Mouse (Mus musculus) hindbrain, postnatal 0 days (tissue): Measurements from ENCODE around the gene Ttc14. TPM values are rescaled to one million over a fixed set of nuclear protein-coding genes. Genes with fewer than 3 reads are reported as not detected.

Experiments used
- ATAC-seq: fragments of 200-750 bp; cut with Nextera tagmentation; 2 replicates; pipeline ENCODE4 v1.8.0; 2017; ENCODE audit warnings: mild to moderate bottlenecking, moderate TSS enrichment, moderate library complexity
- DNase-seq: peaks from one replicate; pipeline ENCODE4 v3.0.0-alpha.2; 2015; ENCODE audit warnings: low spot score
- H3K27ac ChIP-seq: fragments of 300-500 bp; sonication (generic); 2 replicates; pipeline ENCODE4 v1.5.1; 2014; ENCODE audit warnings: mild to moderate bottlenecking
- H3K27me3 ChIP-seq: fragments of 300-500 bp; sonication (generic); 2 replicates; pipeline ENCODE4 v1.6.1; 2014; ENCODE audit warnings: low read length, mixed read lengths; ENCODE audit not compliant: insufficient read depth
- H3K36me3 ChIP-seq: fragments of 300-500 bp; sonication (generic); 2 replicates; pipeline ENCODE4 v1.6.1; 2014; ENCODE audit warnings: low read length, mixed read lengths; ENCODE audit not compliant: insufficient read depth
- H3K4me1 ChIP-seq: fragments of 300-500 bp; sonication (generic); 2 replicates; pipeline ENCODE4 v1.6.1; 2014; ENCODE audit warnings: antibody characterized with exemption, low read length, mixed read lengths; ENCODE audit not compliant: insufficient read depth
- H3K4me2 ChIP-seq: fragments of 300-500 bp; sonication (generic); 2 replicates; pipeline ENCODE4 v1.6.1; 2014; ENCODE audit warnings: low read depth, mild to moderate bottlenecking, low read length, moderate library complexity, mixed read lengths
- H3K4me3 ChIP-seq: fragments of 300-500 bp; sonication (generic); 2 replicates; pipeline ENCODE4 v1.5.1; 2014; ENCODE audit warnings: low read length
- H3K9ac ChIP-seq: fragments of 300-500 bp; sonication (generic); replicated peaks from 2 replicates; pipeline ENCODE4 v1.6.1; 2014; ENCODE audit warnings: mild to moderate bottlenecking, low read length, moderate library complexity, mixed read lengths
- H3K9me3 ChIP-seq: fragments of 300-500 bp; sonication (generic); 2 replicates; pipeline ENCODE4 v1.6.1; 2016; ENCODE audit warnings: low read length, mixed read lengths
- CTCF ChIP-seq: IDR thresholded peaks from 2 replicates; pipeline ENCODE4 v1.5.1; 2016; ENCODE audit warnings: antibody characterized with exemption, control low read depth, low read depth
- WGBS: fragments of 180-500 bp; shearing (Covaris S2); extraction: QIAGEN DNeasy Blood & Tissue Kit; methylation state at CpG from one replicate; pipeline ENCODE4 v1.1.7; 2014; 5-methylcytosine and 5-hydroxymethylcytosine counted together
- polyA plus RNA-seq: library from polyadenylated mRNA; unstranded; fragments of >200 nt; fragmentation: Nextera tagmentation; extraction: Ambion mirVana; gene quantifications from 2 replicates; pipeline ENCODE4 v1.2.1, GENCODE M21; 2015
- total RNA-seq: library from RNA; depleted of rRNA; stranded (reverse); fragments of >200 nt; gene quantifications from 2 replicates; pipeline ENCODE4 v1.2.3, GENCODE M21; 2014; rRNA removed

The Ttc14 gene
- total RNA-seq (34.3 and 51.8 TPM in 2 replicates), polyA plus RNA-seq (60.9 and 66.6 TPM in 2 replicates)

- WGBS = under 1% methylated on average over 84 of the region's 90 CpGs
These were observed at the start of gene Ttc14 for GRCm38 (mm10) chr3:33799617-33800512. TSS of gene Ttc14 (plus strand) at chr3:33799832.

GRCm38 (mm10) chr3:33790975-33791374, 8.7 kb upstream of the Ttc14 start:
- no peaks in the 10 kb centered on the region for H3K4me1 ChIP-seq
- H3K4me2 ChIP-seq = no peak overlapping the region
- no peak overlapping the region for H3K9ac ChIP-seq
- ATAC-seq (peak; percentile 70; the same call in 1 of the 2 replicates), DNase-seq (peak; percentile 79)
- H3K9me3 ChIP-seq = no peaks in the 10 kb centered on the region
- H3K4me3 ChIP-seq = no peak overlapping the region
- H3K27me3 ChIP-seq = no peaks in the 10 kb centered on the region
- H3K36me3 ChIP-seq = no peaks in the 10 kb centered on the region
- no peak overlapping the region for H3K27ac ChIP-seq
- peak; percentile 58 for TF ChIP-seq CTCF

More at GRCm38 (mm10) chr3:33799617-33800512, at the start of gene Ttc14:
- Histone ChIP-seq H3K9me3 (no peaks in the 10 kb centered on the region), H3K4me1 (peaks cover 6% of the 10 kb centered on the region; the same call in 1 of the 2 replicates), H3K27me3 (no peaks in the 10 kb centered on the region), H3K27ac (peak within 1 kb of the TSS; percentile 95), H3K4me2 (peak within 1 kb of the TSS; percentile 76), H3K4me3 (peak within 1 kb of the TSS; percentile 77), H3K36me3 (peaks cover 4% of the 10 kb centered on the region; the same call in 1 of the 2 replicates), H3K9ac (peak within 1 kb of the TSS; percentile 90)
- peak; percentile 100 for ATAC-seq
- DNase-seq = peak; percentile 99
- peak; percentile 65 for TF ChIP-seq CTCF

- TF ChIP-seq CTCF = no peak
- H3K4me3 ChIP-seq = peak overlapping the region; percentile 77
- DNase-seq (peak; percentile 38), ATAC-seq (peak; percentile 19)
- H3K27me3 ChIP-seq = no peaks in the 10 kb centered on the region
- peak overlapping the region; percentile 90 for H3K9ac ChIP-seq
- peaks cover 6% of the 10 kb centered on the region; the same call in 1 of the 2 replicates for H3K4me1 ChIP-seq
- peak overlapping the region; percentile 76 for H3K4me2 ChIP-seq
- under 1% methylated on average over 16 of the region's 16 CpGs for WGBS
- H3K9me3 ChIP-seq = no peaks in the 10 kb centered on the region
- peak overlapping the region; percentile 95 for H3K27ac ChIP-seq
- H3K36me3 ChIP-seq = peaks cover 5% of the 10 kb centered on the region; the same call in 1 of the 2 replicates
These were observed 835 bp downstream of the Ttc14 start for GRCm38 (mm10) chr3:33800513-33800820.

- H3K36me3 ChIP-seq = peaks cover 25% of the 10 kb centered on the region
- no peak overlapping the region for H3K4me3 ChIP-seq
- no peak for ATAC-seq
- DNase-seq = no peak
- no peak overlapping the region for H3K4me2 ChIP-seq
- TF ChIP-seq CTCF = no peak
- H3K27ac ChIP-seq = no peak overlapping the region
- no peaks in the 10 kb centered on the region for H3K4me1 ChIP-seq
- H3K9ac ChIP-seq = no peak overlapping the region
- 77% methylated on average over 1 of the region's 1 CpGs for WGBS
- H3K9me3 ChIP-seq = no peaks in the 10 kb centered on the region
- H3K27me3 ChIP-seq = no peaks in the 10 kb centered on the region
These were observed 7.5 kb downstream of the Ttc14 start for GRCm38 (mm10) chr3:33807151-33807550.

GRCm38 (mm10) chr3:33824135-33824946, 24.7 kb downstream of the Ttc14 start:
- no peak overlapping the region for H3K4me3 ChIP-seq

GRCm38 (mm10) chr3:33832351-33832750, 32.7 kb downstream of the Ttc14 start:
- H3K4me1 ChIP-seq = no peaks in the 10 kb centered on the region
- H3K9ac ChIP-seq = no peak overlapping the region
- H3K27ac ChIP-seq = no peak overlapping the region
- WGBS = 84% methylated on average over 10 of the region's 10 CpGs
- TF ChIP-seq CTCF = no peak
- H3K4me2 ChIP-seq = no peak overlapping the region
- H3K4me3 ChIP-seq = no peak overlapping the region
- H3K27me3 ChIP-seq = no peaks in the 10 kb centered on the region
- H3K36me3 ChIP-seq = 0 out of 2 replicates have a peak, but pooled peaks cover 6% of the 10 kb centered on the region
- ATAC-seq (no peak), DNase-seq (no peak)
- no peaks in the 10 kb centered on the region for H3K9me3 ChIP-seq

More at GRCm38 (mm10) chr3:33824135-33824946, 24.7 kb downstream of the Ttc14 start:
- H3K27me3 ChIP-seq = no peaks in the 10 kb centered on the region
- H3K9ac ChIP-seq = no peak overlapping the region
- H3K36me3 ChIP-seq = no peaks in the 10 kb centered on the region
- ATAC-seq = peak; percentile 84
- no peaks in the 10 kb centered on the region for H3K9me3 ChIP-seq
- H3K27ac ChIP-seq = no peak overlapping the region
- no peaks in the 10 kb centered on the region for H3K4me1 ChIP-seq
- H3K4me2 ChIP-seq = no peak overlapping the region
- DNase-seq = peak; percentile 75
- WGBS = 44% methylated on average over 9 of the region's 9 CpGs
- TF ChIP-seq CTCF = peak; percentile 88
